Mouse (Mus musculus): ENCODE data around the gene Uba1.
A peak's percentile ranks its signal among the peaks of the same experiment; 100 is the strongest.

The Uba1 gene

GRCm38 (mm10) chrX:20730048-20730447, 71.9 kb downstream of the Uba1 start:
- DNase-seq: peak; percentile 8
